Mouse (Mus musculus) adrenal gland, adult (tissue): ENCODE data around the gene Bcl2l12.

Source experiments
- DNase-seq, 2 experiments: peaks; one replicate each; pipeline ENCODE4 v3.0.0; 2022 to 2023; ENCODE audit warnings: low spot score in 1 of 2; ENCODE audit not compliant: inconsistent age in 2 of 2

Bcl2l12 gene

GRCm38 (mm10) chr7:44962337-44962736 lies 36.2 kb downstream of the Bcl2l12 start:
- peak in 1 of 2 experiments; percentile 18 for DNase-seq

GRCm38 (mm10) chr7:44960512-44960910 lies 38.0 kb downstream of the Bcl2l12 start:
- peak in 1 of 2 experiments; percentile 14 for DNase-seq

DNA sequence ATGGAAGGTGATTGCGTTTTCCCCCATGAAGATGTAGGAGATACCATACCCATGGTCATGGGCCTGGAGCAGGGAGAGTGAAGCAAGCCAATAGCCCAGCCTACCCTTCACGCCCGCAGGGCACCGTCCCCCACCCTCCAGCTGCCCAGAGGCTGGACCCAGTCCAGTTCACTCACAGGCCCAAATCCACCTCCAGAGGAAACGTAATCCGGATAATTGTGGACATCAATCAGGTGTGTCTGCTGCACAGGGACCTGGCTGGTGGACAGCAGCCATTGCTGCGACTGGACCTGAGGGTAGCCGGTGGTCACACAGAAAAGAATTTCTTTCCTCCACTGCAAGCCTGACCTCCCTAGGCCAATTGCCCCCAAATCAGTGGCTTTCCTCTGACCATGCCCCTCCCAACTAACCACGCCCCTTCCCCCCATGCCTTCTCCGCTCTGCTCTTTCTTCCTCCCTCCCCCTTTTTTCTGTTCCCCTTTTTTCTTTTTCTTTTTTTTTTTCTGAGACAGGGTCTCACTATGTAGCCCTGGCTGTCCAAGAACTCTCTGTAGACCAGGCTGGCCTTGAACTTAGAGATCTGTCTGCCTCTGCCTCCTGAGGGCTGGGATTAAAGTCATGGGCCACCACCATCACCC lies 38.5 kb downstream of the Bcl2l12 start:
- peak; percentile 8 to 24 for DNase-seq

- DNase-seq: no peak
These were observed 39.2 kb downstream of the Bcl2l12 start for GRCm38 (mm10) chr7:44959281-44959680.

- DNase-seq: peak; percentile 40 to 78
These were observed 40.3 kb downstream of the Bcl2l12 start for GRCm38 (mm10) chr7:44958208-44958607.

GRCm38 (mm10) chr7:44957183-44957835 lies 41.2 kb downstream of the Bcl2l12 start:
- DNase-seq: peak; percentile 23 to 51

- DNase-seq: peak; percentile 13 to 20
These were observed 42.2 kb downstream of the Bcl2l12 start for GRCm38 (mm10) chr7:44956266-44956665.

DNA sequence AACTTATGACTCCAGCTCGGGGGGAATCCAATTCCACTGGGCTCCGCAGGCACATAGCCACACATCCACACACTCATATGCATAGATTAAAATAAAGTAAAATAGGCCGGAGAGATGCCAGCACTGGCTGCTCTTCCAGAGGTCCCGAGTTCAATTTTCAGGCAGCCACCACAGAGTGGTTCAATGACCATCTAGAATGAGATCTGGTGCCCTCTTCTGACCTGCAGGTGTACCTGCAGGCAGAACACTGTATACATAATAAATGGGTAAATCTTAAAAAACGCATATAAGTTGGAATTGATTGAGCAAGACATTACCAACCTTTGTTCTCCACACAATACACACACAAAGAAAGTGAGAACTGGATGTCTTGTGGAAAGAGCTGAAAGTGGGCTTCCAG lies 42.9 kb downstream of the Bcl2l12 start:
- peak; percentile 15 to 66 for DNase-seq

DNA sequence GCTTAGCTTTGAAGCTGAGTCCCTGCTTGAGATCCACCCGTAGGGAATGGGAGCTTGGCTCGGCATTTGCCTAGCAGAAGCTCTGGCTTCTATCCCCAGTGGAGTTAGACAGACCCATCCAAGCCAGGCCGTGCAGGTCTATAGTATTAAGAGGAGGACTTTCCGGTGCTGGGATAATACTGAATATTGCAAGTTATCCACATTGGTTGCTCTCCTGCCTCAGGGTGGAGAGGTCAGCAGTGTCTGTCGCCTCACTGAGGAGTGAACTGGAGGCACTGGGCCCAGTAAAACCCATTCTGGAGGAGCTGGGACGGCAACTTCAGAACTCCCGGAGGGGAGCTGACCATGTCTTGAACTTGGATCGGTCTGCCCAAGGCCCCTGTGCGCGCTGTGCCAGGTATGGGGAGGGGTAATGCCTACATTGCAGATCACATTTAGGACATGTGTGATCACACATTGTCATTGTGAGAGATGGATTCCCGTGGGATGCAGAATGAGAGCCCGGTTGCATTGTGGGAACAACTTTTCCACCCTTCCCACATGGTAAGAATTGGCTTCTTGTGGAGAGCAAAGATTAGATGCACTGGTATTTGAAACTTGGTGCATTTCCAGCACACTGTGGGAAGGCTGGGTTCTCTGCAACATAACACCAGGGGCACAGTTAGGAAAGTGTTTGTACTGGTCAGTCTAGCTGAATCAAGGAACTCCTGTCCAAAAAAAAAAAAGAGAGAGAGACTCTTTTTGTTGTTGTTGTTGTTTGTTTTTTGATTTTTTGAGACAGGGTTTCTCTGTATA lies 44.2 kb downstream of the Bcl2l12 start:
- DNase-seq: peak in 1 of 2 experiments; percentile 15

- DNase-seq: peak in 1 of 2 experiments; percentile 35
These were observed 45.0 kb downstream of the Bcl2l12 start for GRCm38 (mm10) chr7:44953561-44953960.

DNA sequence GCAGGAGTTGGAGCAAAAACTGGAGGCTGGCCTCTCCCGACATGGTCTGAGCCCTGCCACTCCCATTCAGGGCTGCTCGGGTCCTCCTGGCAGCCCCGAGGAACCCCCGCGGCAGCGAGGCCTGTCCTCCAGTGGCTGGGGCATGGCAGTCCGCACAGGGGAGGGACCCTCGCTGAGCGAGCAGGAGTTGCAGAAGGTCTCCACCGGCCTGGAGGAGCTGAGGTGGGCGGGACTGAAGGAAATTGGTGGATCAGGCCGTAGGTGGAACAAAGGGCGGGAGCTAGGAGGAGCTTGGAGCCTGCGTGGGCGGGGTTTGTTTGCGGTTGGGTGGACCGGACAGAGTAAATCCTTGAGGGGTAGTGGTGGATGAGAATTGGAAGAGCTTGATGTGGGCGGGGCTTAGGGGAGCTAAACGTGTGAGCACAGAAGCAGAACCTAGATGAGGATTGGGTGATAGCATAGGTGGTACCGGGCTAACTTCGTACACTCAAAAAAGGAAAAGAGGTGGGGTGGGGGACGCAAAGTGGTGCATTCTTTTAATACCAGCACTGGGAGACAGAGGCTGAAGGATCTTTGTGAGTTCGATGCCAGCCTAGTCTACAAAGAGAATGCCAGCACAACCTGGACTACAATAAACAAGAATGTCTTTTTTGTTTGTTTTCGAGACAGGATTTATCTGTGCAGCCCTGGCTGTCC lies 45.8 kb downstream of the Bcl2l12 start:
- DNase-seq: peak; percentile 96 to 98

DNA sequence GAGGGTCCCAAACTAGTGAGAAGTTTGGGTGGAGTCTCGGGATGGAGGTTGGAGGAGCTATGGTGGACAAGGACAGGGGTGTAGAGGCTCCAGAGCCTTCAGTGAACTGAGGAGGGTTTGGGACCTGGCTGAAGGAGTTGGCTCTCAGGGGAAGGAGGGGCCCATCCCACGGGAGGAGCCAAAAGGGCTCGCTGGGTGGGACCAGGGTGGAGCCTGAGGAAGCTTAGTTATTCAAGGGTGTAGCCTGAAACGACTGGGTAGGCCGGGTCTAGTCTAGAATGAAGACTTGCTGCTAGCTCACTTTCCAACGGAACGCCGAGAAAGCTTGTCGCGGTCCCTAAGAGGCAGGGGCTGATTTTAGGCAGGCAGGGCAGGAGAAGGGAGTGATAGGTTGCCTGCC lies 46.6 kb downstream of the Bcl2l12 start:
- DNase-seq: peak; percentile 90 to 94

- DNase-seq: no peak
These were observed 48.6 kb downstream of the Bcl2l12 start for GRCm38 (mm10) chr7:44949922-44950321.

DNA sequence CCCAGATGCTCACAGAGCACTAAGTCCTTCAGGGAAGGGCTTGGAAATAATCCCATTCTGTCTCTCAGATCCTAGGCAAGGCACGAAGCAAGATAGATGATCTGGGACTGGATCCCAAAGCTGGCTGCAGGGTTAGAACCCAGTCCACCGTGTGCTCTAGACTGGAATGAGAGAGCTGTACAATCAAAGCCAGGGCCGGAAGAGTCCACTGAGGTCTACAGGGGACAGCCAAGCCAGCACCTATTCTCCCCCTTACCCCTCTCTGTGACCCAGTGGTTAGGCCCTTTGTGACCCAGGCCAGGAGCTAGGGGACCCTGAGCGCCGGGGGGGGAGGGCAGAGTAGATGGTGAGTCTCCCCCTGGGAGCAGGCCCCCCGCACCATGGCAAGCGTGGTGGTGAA lies 55.6 kb downstream of the Bcl2l12 start, which contains the start of gene Tsks:
Gene Tsks (plus strand): TSS at position 301 of the 400 bp plus-strand sequence.
- no peak for DNase-seq
